Mouse (Mus musculus) thymus, adult 2 months (tissue): ENCODE measurements around the gene Gp5.

ENCODE experiments used
- CTCF ChIP-seq: fragments of 200-500 bp; IDR thresholded peaks from 2 replicates; pipeline ENCODE4 v1.5.1; 2012; ENCODE audit warnings: mild to moderate bottlenecking, control low read depth, low read length, moderate library complexity, borderline replicate concordance; ENCODE audit not compliant: control insufficient read depth, poor library complexity, insufficient read depth; ENCODE audit errors: extremely low read depth
- POLR2A ChIP-seq: fragments of 200-500 bp; IDR thresholded peaks from 2 replicates; pipeline ENCODE4 v1.6.1; 2012; ENCODE audit warnings: mild to moderate bottlenecking, low read length, control low read depth, moderate library complexity; ENCODE audit not compliant: control insufficient read depth, poor library complexity, insufficient read depth; ENCODE audit errors: extremely low read depth

DNA sequence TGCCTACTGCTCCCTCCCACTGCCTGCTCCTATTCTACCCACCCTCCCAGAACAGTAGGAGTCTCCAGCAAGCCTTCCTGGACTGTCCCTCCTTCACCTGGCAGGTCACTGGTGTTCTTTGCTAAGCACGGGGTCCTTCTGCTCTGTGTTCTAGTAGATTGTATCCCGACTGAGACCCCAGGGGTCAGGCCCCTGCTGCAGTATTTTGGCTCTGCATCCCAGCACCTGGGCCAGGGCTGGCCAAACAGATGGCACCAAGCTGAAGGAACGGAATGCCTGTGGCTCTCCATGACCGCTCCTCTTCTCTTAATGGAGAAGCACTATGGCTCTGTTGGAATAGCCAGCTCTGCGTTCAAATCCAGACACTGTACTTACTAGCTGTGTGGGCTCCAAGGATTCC, 44.0 kb downstream of the Gp5 start:
- no peak for TF ChIP-seq CTCF
- TF ChIP-seq POLR2A, result no peak
